Mouse (Mus musculus): Measurements from ENCODE around the gene S100a3. TPM values are rescaled to one million over a fixed set of nuclear protein-coding genes. Genes with fewer than 3 reads are reported as not detected.

Gene S100a3
- total and polyA plus RNA-seq, 2 experiments from 2014 or later, result 0.10 to 0.51 TPM

GRCm38 (mm10) chr3:90589947-90590346 is 29.6 kb downstream of the S100a3 start, which contains the start of gene S100a2:
Gene S100a2, plus strand, starts transcription at chr3:90590247.
- Histone ChIP-seq H3K9me3 (ENCODE audit: low read length) (no peaks in the 10 kb centered on the region), H3K36me3 (ENCODE audit: insufficient read depth) (no peaks in the 10 kb centered on the region), H3K27me3 (ENCODE audit: insufficient read depth, low read length) (no peaks in the 10 kb centered on the region), H3K9ac (no peak within 1 kb of the TSS), H3K4me1 (ENCODE audit: insufficient read depth) (no peaks in the 10 kb centered on the region), H3K4me2 (ENCODE audit: low read depth) (no peak within 1 kb of the TSS), H3K4me3 (ENCODE audit: low read depth, low read length) (no peak within 1 kb of the TSS), H3K27ac (ENCODE audit: low read depth, low read length) (no peak within 1 kb of the TSS)
- 76% methylated on average over 8 of the region's 8 CpGs for WGBS
- ATAC-seq, result no peak
- DNase-seq, result no peak
- TF ChIP-seq CTCF (IDR thresholded peaks at IDR 0.05; ENCODE audit: low read depth), result no peak

GRCm38 (mm10) chr3:90594466-90594865 is 34.1 kb downstream of the S100a3 start:
- Histone ChIP-seq H3K36me3 (ENCODE audit: insufficient read depth) (no peaks in the 10 kb centered on the region), H3K9me3 (ENCODE audit: low read length) (no peaks in the 10 kb centered on the region), H3K4me2 (ENCODE audit: low read depth) (no peak overlapping the region), H3K9ac (no peak overlapping the region), H3K4me1 (ENCODE audit: insufficient read depth) (no peaks in the 10 kb centered on the region), H3K4me3 (ENCODE audit: low read depth, low read length) (no peak overlapping the region), H3K27me3 (ENCODE audit: insufficient read depth, low read length) (no peaks in the 10 kb centered on the region), H3K27ac (ENCODE audit: low read depth, low read length) (no peak overlapping the region)
- no peak for TF ChIP-seq CTCF (IDR thresholded peaks at IDR 0.05; ENCODE audit: low read depth)
- 85% methylated on average over 1 of the region's 1 CpGs for WGBS
- DNase-seq, result no peak
- no peak for ATAC-seq

- DNase-seq (no peak), ATAC-seq (no peak)
- 75% methylated on average over 5 of the region's 5 CpGs for WGBS
- H3K9ac ChIP-seq, result no peak overlapping the region
- H3K4me2 ChIP-seq (ENCODE audit: low read depth), result no peak overlapping the region
- H3K4me1 ChIP-seq (ENCODE audit: insufficient read depth), result no peaks in the 10 kb centered on the region
- no peaks in the 10 kb centered on the region for H3K27me3 ChIP-seq (ENCODE audit: insufficient read depth, low read length)
- no peak overlapping the region for H3K27ac ChIP-seq (ENCODE audit: low read depth, low read length)
- no peaks in the 10 kb centered on the region for H3K9me3 ChIP-seq (ENCODE audit: low read length)
- no peak for TF ChIP-seq CTCF (IDR thresholded peaks at IDR 0.05; ENCODE audit: low read depth)
- no peak overlapping the region for H3K4me3 ChIP-seq (ENCODE audit: low read depth, low read length)
- no peaks in the 10 kb centered on the region for H3K36me3 ChIP-seq (ENCODE audit: insufficient read depth)
Measured at GRCm38 (mm10) chr3:90595556-90595955, 35.2 kb downstream of the S100a3 start.

- Histone ChIP-seq H3K27me3 (ENCODE audit: insufficient read depth, low read length) (no peaks in the 10 kb centered on the region), H3K4me3 (ENCODE audit: low read depth, low read length) (no peak overlapping the region), H3K4me1 (ENCODE audit: insufficient read depth) (no peaks in the 10 kb centered on the region), H3K36me3 (ENCODE audit: insufficient read depth) (no peaks in the 10 kb centered on the region), H3K9ac (no peak overlapping the region), H3K9me3 (ENCODE audit: low read length) (no peaks in the 10 kb centered on the region), H3K27ac (ENCODE audit: low read depth, low read length) (no peak overlapping the region), H3K4me2 (ENCODE audit: low read depth) (no peak overlapping the region)
- WGBS, result 93% methylated on average over 6 of the region's 6 CpGs
- no peak for ATAC-seq
- TF ChIP-seq CTCF (IDR thresholded peaks at IDR 0.05; ENCODE audit: low read depth), result no peak
- no peak for DNase-seq
Measured at GRCm38 (mm10) chr3:90596810-90597209, 36.4 kb downstream of the S100a3 start.

GRCm38 (mm10) chr3:90597736-90598135 is 37.4 kb downstream of the S100a3 start:
- TF ChIP-seq CTCF (IDR thresholded peaks at IDR 0.05; ENCODE audit: low read depth), result no peak
- Histone ChIP-seq H3K4me2 (ENCODE audit: low read depth) (no peak overlapping the region), H3K4me3 (ENCODE audit: low read depth, low read length) (no peak overlapping the region), H3K27me3 (ENCODE audit: insufficient read depth, low read length) (no peaks in the 10 kb centered on the region), H3K9ac (no peak overlapping the region), H3K27ac (ENCODE audit: low read depth, low read length) (no peak overlapping the region), H3K9me3 (ENCODE audit: low read length) (no peaks in the 10 kb centered on the region), H3K4me1 (ENCODE audit: insufficient read depth) (no peaks in the 10 kb centered on the region), H3K36me3 (ENCODE audit: insufficient read depth) (no peaks in the 10 kb centered on the region)
- ATAC-seq, result no peak
- no peak for DNase-seq
- WGBS, result 37% methylated on average over 6 of the region's 6 CpGs

- no peak for TF ChIP-seq CTCF (IDR thresholded peaks at IDR 0.05; ENCODE audit: low read depth)
- ATAC-seq (no peak), DNase-seq (no peak)
- Histone ChIP-seq H3K9me3 (ENCODE audit: low read length) (no peaks in the 10 kb centered on the region), H3K36me3 (ENCODE audit: insufficient read depth) (no peaks in the 10 kb centered on the region), H3K27ac (ENCODE audit: low read depth, low read length) (no peak overlapping the region), H3K4me2 (ENCODE audit: low read depth) (no peak overlapping the region), H3K27me3 (ENCODE audit: insufficient read depth, low read length) (no peaks in the 10 kb centered on the region), H3K4me1 (ENCODE audit: insufficient read depth) (no peaks in the 10 kb centered on the region), H3K9ac (no peak overlapping the region), H3K4me3 (ENCODE audit: low read depth, low read length) (no peak overlapping the region)
- 80% methylated on average over 4 of the region's 4 CpGs for WGBS
Measured at GRCm38 (mm10) chr3:90598212-90598611, 37.8 kb downstream of the S100a3 start.

- ATAC-seq, result no peak
- 79% methylated on average over 3 of the region's 3 CpGs for WGBS
- 0 out of 2 replicates have a peak, but pooled peaks cover 1% of the 10 kb centered on the region for H3K4me1 ChIP-seq (ENCODE audit: insufficient read depth)
Measured at GRCm38 (mm10) chr3:90599401-90599800, 39.0 kb downstream of the S100a3 start.

More at GRCm38 (mm10) chr3:90599401-90599800, 39.0 kb downstream of the S100a3 start:
- Histone ChIP-seq H3K9me3 (ENCODE audit: low read length) (no peaks in the 10 kb centered on the region), H3K27ac (ENCODE audit: low read depth, low read length) (no peak overlapping the region), H3K9ac (no peak overlapping the region), H3K4me3 (ENCODE audit: low read depth, low read length) (no peak overlapping the region), H3K4me2 (ENCODE audit: low read depth) (no peak overlapping the region), H3K36me3 (ENCODE audit: insufficient read depth) (no peaks in the 10 kb centered on the region), H3K27me3 (ENCODE audit: insufficient read depth, low read length) (no peaks in the 10 kb centered on the region)
- TF ChIP-seq CTCF (IDR thresholded peaks at IDR 0.05; ENCODE audit: low read depth), result no peak
- DNase-seq, result no peak

Measured in forebrain, postnatal 0 days (tissue).